Mouse (Mus musculus): ENCODE measurements around the gene Rpl34.

Rpl34 gene

GRCm38 (mm10) chr3:130730189-130730653 lies at the start of gene Rpl34:
Gene Rpl34 (minus strand): TSS chr3:130730398.
- peak; percentile 96 for DNase-seq

GRCm38 (mm10) chr3:130768172-130768571 lies 38.0 kb upstream of the Rpl34 start:
- DNase-seq = no peak

- DNase-seq = no peak
Observed at GRCm38 (mm10) chr3:130764091-130764490, 33.9 kb upstream of the Rpl34 start.

- peak; percentile 51 for DNase-seq
Observed at GRCm38 (mm10) chr3:130760711-130761435, 30.7 kb upstream of the Rpl34 start.

- DNase-seq = no peak
Observed at GRCm38 (mm10) chr3:130758157-130758841, 28.1 kb upstream of the Rpl34 start.

GRCm38 (mm10) chr3:130757117-130757852 lies 27.1 kb upstream of the Rpl34 start:
- no peak for DNase-seq

- no peak for DNase-seq
Observed at GRCm38 (mm10) chr3:130749206-130749605, 19.0 kb upstream of the Rpl34 start.

GRCm38 (mm10) chr3:130746673-130747619 lies 16.7 kb upstream of the Rpl34 start:
- DNase-seq = no peak

- DNase-seq = no peak
Observed at GRCm38 (mm10) chr3:130737652-130738361, 7.6 kb upstream of the Rpl34 start.

- DNase-seq = no peak
Observed at GRCm38 (mm10) chr3:130736758-130737157, 6.6 kb upstream of the Rpl34 start.

GRCm38 (mm10) chr3:130729472-130730188 lies 568 bp downstream of the Rpl34 start:
- DNase-seq = no peak

GRCm38 (mm10) chr3:130727676-130728075 lies 2.5 kb downstream of the Rpl34 start:
- DNase-seq = no peak

- DNase-seq = peak; percentile 22
Observed at GRCm38 (mm10) chr3:130727036-130727435, 3.2 kb downstream of the Rpl34 start.

GRCm38 (mm10) chr3:130725718-130726117 lies 4.5 kb downstream of the Rpl34 start:
- no peak for DNase-seq

GRCm38 (mm10) chr3:130722733-130723478 lies 7.3 kb downstream of the Rpl34 start:
- DNase-seq = no peak

GRCm38 (mm10) chr3:130720225-130720624 lies 10.0 kb downstream of the Rpl34 start:
- DNase-seq = no peak

- no peak for DNase-seq
Observed at GRCm38 (mm10) chr3:130718871-130719270, 11.3 kb downstream of the Rpl34 start.

- DNase-seq = no peak
Observed at GRCm38 (mm10) chr3:130716555-130716954, 13.6 kb downstream of the Rpl34 start.

- DNase-seq = peak; percentile 73
Observed at GRCm38 (mm10) chr3:130714775-130715568, 15.2 kb downstream of the Rpl34 start.
